Mouse (Mus musculus) lung, embryonic 15.5 days (tissue): ENCODE data around the gene Lyrm2. TPM values are rescaled to one million over a fixed set of nuclear protein-coding genes. Genes with fewer than 3 reads are reported as not detected.
A peak's percentile ranks its signal among the peaks of the same experiment; 100 is the strongest.

Experiments
- ATAC-seq: fragments of 200-750 bp; cut with Nextera tagmentation; 2 replicates; pipeline ENCODE4 v1.8.0; 2017; ENCODE audit warnings: moderate number of reproducible peaks, borderline replicate concordance; ENCODE audit not compliant: low FRiP score, low TSS enrichment; ENCODE audit errors: extremely low read depth
- H3K27ac ChIP-seq: fragments of 300-500 bp; sonication (generic); 2 replicates; pipeline ENCODE4 v1.5.1; 2015; ENCODE audit warnings: moderate library complexity, mild to moderate bottlenecking, inconsistent platforms
- H3K27me3 ChIP-seq: fragments of 300-500 bp; sonication (generic); 2 replicates; pipeline ENCODE4 v1.6.1; 2015; ENCODE audit warnings: inconsistent platforms
- H3K36me3 ChIP-seq: fragments of 300-500 bp; sonication (generic); 2 replicates; pipeline ENCODE4 v1.6.1; 2015; ENCODE audit warnings: inconsistent platforms
- H3K4me1 ChIP-seq: fragments of 300-500 bp; sonication (generic); 2 replicates; pipeline ENCODE4 v1.6.1; 2015; ENCODE audit warnings: inconsistent platforms
- H3K4me2 ChIP-seq: fragments of 300-500 bp; sonication (generic); 2 replicates; pipeline ENCODE4 v1.6.1; 2015; ENCODE audit warnings: inconsistent platforms, mild to moderate bottlenecking, moderate library complexity
- H3K4me3 ChIP-seq: fragments of 300-500 bp; sonication (generic); 2 replicates; pipeline ENCODE4 v1.5.1; 2015; ENCODE audit warnings: mild to moderate bottlenecking, inconsistent platforms
- H3K9ac ChIP-seq: fragments of 300-500 bp; sonication (generic); 2 replicates; pipeline ENCODE4 v1.6.1; 2015; ENCODE audit warnings: inconsistent platforms
- H3K9me3 ChIP-seq: fragments of 300-500 bp; sonication (generic); 2 replicates; pipeline ENCODE4 v1.6.1; 2016; ENCODE audit warnings: inconsistent platforms
- WGBS: fragments of 180-500 bp; shearing (Covaris S2); methylation state at CpG from one replicate; pipeline ENCODE4 v1.1.7; 2015; 5-methylcytosine and 5-hydroxymethylcytosine counted together
- polyA plus RNA-seq: library from polyadenylated mRNA; unstranded; fragments of >200 nt; fragmentation: Nextera tagmentation; extraction: Ambion mirVana; gene quantifications from 2 replicates; pipeline ENCODE4 v1.2.1, GENCODE M21; 2015

The Lyrm2 gene
- polyA plus RNA-seq = 88.9 and 101 TPM in 2 replicates

DNA sequence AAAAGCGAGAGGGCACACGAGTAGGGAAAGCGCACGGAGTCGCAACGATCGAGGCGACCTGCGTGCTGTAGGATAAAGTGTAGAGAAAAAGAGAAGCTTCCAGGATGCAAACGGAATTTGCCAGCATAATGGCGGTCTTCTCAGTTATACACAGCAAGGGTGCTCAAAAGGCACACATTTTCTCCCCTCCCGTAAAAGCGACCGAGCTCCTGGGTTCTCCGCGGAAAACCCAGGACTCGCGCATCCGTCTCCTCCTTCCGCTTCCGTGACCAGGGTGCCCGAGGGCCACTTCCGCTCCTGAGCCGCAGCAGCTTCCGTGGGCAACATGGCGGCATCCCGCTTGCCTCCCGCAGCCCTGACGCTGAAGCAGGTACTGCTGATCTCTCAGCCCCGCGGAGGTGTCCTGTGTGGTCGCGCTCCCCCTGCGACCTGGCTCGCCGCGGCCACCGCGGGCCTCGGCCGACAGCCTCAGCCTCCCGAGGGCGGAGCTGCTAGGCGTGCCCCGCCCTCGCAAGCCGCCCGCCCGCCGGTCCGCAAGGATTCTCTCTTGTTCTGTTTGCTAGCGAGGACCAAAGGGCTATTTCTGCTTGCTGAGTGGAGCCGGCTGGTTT is at the start of gene Lyrm2:
Lyrm2 (plus strand) TSS at position 288 of the 611 bp plus-strand sequence.
- Histone ChIP-seq H3K36me3 (no peaks in the 10 kb centered on the region), H3K4me2 (peak within 1 kb of the TSS; percentile 74), H3K4me1 (peaks cover 8% of the 10 kb centered on the region), H3K27ac (peak within 1 kb of the TSS; percentile 99), H3K4me3 (peak within 1 kb of the TSS; percentile 86), H3K9ac (peak within 1 kb of the TSS; percentile 91), H3K9me3 (no peaks in the 10 kb centered on the region), H3K27me3 (no peaks in the 10 kb centered on the region)
- peak; percentile 92 for ATAC-seq
- under 1% methylated on average over 53 of the region's 53 CpGs for WGBS

DNA sequence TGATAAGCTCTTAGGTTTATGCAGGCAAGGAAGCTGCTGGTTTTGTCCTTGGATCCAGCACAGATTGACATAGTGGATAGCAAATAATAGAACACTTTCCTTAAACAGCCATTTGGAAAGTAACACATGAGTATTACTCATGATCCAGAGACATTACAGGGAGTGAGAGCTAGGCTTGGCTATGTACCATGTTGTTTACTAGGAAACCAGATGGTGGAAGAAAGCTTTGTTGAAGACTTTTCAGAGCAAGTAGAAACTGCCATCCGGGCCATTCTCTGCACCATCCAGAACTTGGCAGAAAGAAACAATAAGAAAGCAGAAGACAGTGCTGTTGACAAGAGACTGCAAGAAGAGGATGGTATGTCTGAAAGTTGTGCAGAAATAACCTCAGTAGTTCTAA is 49.3 kb upstream of the Lyrm2 start:
- no peak overlapping the region for H3K4me2 ChIP-seq
- no peaks in the 10 kb centered on the region for H3K4me1 ChIP-seq
- no peaks in the 10 kb centered on the region for H3K27me3 ChIP-seq
- H3K4me3 ChIP-seq = no peak overlapping the region
- no peak for ATAC-seq
- H3K36me3 ChIP-seq = peaks cover 58% of the 10 kb centered on the region
- 85% methylated on average over 1 of the region's 1 CpGs for WGBS
- H3K27ac ChIP-seq = no peak overlapping the region
- H3K9ac ChIP-seq = no peak overlapping the region
- no peaks in the 10 kb centered on the region for H3K9me3 ChIP-seq

DNA sequence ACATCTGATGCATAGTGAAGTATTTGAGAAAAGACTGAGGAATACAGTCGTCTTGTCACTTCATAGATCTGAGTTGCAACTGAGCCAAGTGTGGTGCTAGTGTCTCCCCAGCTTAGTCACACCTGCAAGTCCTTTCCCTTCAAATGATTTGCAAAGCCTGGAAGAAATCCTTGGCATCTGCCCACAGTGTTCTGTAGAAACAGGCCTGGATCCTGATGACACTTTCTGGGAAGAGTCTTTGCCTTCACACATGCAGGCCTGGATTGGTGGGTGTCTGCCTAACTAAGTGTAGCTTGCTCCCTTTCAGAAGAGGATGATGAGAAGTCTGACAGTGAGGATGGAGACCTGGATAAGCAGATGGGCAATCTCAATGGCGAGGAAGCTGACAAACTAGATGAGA is 42.6 kb upstream of the Lyrm2 start:
- 81% methylated on average over 2 of the region's 2 CpGs for WGBS
- H3K9ac ChIP-seq = no peak overlapping the region
- no peaks in the 10 kb centered on the region for H3K9me3 ChIP-seq
- no peaks in the 10 kb centered on the region for H3K4me1 ChIP-seq
- no peak overlapping the region for H3K4me2 ChIP-seq
- H3K36me3 ChIP-seq = peaks cover 52% of the 10 kb centered on the region
- ATAC-seq = no peak
- H3K4me3 ChIP-seq = no peak overlapping the region
- no peak overlapping the region for H3K27ac ChIP-seq
- H3K27me3 ChIP-seq = no peaks in the 10 kb centered on the region

- 74% methylated on average over 7 of the region's 7 CpGs for WGBS
These were observed 32.6 kb upstream of the Lyrm2 start for GRCm38 (mm10) chr4:32767471-32767870.

GRCm38 (mm10) chr4:32768046-32768445 is 32.0 kb upstream of the Lyrm2 start:
- no peaks in the 10 kb centered on the region for H3K27me3 ChIP-seq
- ATAC-seq = no peak
- no peaks in the 10 kb centered on the region for H3K4me1 ChIP-seq
- H3K36me3 ChIP-seq = peaks cover 55% of the 10 kb centered on the region
- H3K4me3 ChIP-seq = no peak overlapping the region
- no peak overlapping the region for H3K4me2 ChIP-seq
- no peak overlapping the region for H3K27ac ChIP-seq
- H3K9ac ChIP-seq = no peak overlapping the region
- no peaks in the 10 kb centered on the region for H3K9me3 ChIP-seq
- 93% methylated on average over 10 of the region's 10 CpGs for WGBS

More at GRCm38 (mm10) chr4:32767471-32767870, 32.6 kb upstream of the Lyrm2 start:
- H3K4me2 ChIP-seq = no peak overlapping the region
- H3K36me3 ChIP-seq = peaks cover 55% of the 10 kb centered on the region
- H3K27ac ChIP-seq = no peak overlapping the region
- H3K9me3 ChIP-seq = no peaks in the 10 kb centered on the region
- no peaks in the 10 kb centered on the region for H3K27me3 ChIP-seq
- no peaks in the 10 kb centered on the region for H3K4me1 ChIP-seq
- ATAC-seq = no peak
- no peak overlapping the region for H3K9ac ChIP-seq
- no peak overlapping the region for H3K4me3 ChIP-seq

DNA sequence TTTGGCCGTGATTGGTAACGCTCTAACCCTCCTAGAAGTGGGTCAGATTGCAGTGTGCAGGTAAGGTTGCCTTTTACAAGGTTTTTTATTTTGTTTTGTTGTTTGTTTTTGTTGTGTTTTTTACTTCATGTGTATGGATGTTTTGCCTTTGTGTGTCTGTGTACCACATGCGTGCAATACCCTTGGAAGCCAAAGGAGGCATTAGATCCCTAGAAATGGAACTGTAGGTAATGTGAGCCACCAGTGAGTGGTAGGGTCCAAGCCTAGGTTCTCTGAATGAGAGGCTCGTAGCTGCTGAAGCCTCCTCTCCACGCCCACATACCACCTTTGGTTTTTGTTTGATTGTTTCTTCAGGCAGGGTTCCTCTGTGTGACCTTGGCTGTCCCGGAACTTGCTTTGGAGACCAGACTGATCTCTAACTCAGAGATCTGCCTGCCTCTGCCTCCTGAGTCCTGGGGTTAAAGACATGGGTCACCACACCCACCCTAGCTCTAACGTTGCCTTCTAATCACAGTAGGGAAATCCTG is 29.7 kb upstream of the Lyrm2 start:
- ATAC-seq = no peak
- Histone ChIP-seq H3K27ac (no peak overlapping the region), H3K36me3 (peaks cover 60% of the 10 kb centered on the region), H3K4me3 (no peak overlapping the region), H3K4me1 (no peaks in the 10 kb centered on the region), H3K4me2 (no peak overlapping the region), H3K27me3 (no peaks in the 10 kb centered on the region), H3K9me3 (no peaks in the 10 kb centered on the region), H3K9ac (no peak overlapping the region)
- 94% methylated on average over 7 of the region's 7 CpGs for WGBS

- Histone ChIP-seq H3K4me3 (no peak overlapping the region), H3K27ac (no peak overlapping the region), H3K9me3 (no peaks in the 10 kb centered on the region), H3K9ac (no peak overlapping the region), H3K4me1 (no peaks in the 10 kb centered on the region), H3K36me3 (peaks cover 12% of the 10 kb centered on the region; the same call in 1 of the 2 replicates), H3K27me3 (no peaks in the 10 kb centered on the region), H3K4me2 (no peak overlapping the region)
- no peak for ATAC-seq
- 95% methylated on average over 4 of the region's 4 CpGs for WGBS
These were observed 20.1 kb upstream of the Lyrm2 start for GRCm38 (mm10) chr4:32779996-32780395.

DNA sequence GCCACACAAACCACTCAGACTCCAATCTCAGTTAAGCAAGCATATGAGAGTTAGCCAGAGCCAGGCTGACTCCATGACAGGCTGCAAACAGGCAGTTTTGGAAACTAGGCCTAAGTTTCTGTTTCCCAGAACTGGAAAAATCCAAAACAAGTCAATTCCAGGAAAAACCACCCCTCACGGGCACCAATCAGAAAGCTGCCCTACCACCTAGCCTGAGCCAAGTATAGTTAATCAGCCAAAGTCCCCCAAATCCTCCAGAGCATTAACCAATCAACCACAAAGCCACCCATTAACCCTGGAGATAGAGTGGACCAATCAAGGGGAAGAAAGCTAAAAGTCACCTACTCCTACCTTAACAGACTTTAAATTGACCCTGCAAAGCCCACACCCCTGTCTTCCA is 12.9 kb upstream of the Lyrm2 start:
- Histone ChIP-seq H3K4me2 (no peak overlapping the region), H3K27ac (no peak overlapping the region), H3K4me1 (no peaks in the 10 kb centered on the region), H3K9ac (no peak overlapping the region), H3K27me3 (no peaks in the 10 kb centered on the region), H3K4me3 (no peak overlapping the region), H3K36me3 (no peaks in the 10 kb centered on the region), H3K9me3 (no peaks in the 10 kb centered on the region)
- ATAC-seq = no peak
- 85% methylated on average over 1 of the region's 1 CpGs for WGBS

DNA sequence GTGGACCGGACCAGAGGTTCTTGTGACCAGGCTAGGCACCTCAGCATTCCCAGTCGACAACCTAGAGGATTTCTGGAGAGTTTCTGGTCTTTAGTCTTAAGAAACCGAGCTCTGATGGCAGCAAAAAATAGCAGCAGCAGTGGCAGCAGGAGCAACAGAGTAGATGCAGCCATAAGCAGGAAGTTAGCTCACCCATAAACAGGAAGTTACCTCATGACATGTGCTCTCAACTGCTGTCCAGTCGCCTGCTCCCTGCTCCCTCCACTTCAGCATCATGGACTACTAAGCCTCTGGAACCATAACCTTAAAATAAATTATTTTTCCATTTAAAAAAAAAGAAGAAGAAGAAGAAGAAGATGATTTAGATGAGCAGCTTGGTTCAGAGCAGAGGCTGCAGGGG is 11.0 kb upstream of the Lyrm2 start:
- ATAC-seq = no peak
- H3K27me3 ChIP-seq = no peaks in the 10 kb centered on the region
- no peaks in the 10 kb centered on the region for H3K36me3 ChIP-seq
- H3K9me3 ChIP-seq = no peaks in the 10 kb centered on the region
- H3K4me1 ChIP-seq = no peaks in the 10 kb centered on the region
- H3K27ac ChIP-seq = no peak overlapping the region
- H3K9ac ChIP-seq = no peak overlapping the region
- H3K4me2 ChIP-seq = no peak overlapping the region
- no peak overlapping the region for H3K4me3 ChIP-seq
- 76% methylated on average over 4 of the region's 4 CpGs for WGBS

DNA sequence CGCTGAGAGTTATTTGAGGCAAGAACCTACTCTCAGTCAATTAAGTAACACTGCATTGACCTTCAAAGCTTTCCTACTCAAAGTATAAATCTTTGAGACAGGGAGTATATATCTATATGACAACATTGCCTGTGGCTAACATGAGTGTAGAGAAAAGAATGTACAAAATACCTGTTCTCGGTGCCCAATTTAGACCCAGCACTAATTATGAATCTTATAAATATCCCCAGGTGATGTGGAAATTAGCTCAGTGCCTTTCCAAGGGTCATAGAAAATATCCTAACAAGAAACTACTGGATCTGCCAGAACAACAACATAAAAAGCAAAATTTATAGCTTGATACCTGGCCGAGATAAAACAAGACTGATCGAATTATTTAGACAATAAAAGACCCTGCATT is 1.1 kb upstream of the Lyrm2 start:
- H3K4me3 ChIP-seq = no peak overlapping the region
- WGBS = 96% methylated on average over 4 of the region's 4 CpGs
- ATAC-seq = no peak
- H3K9me3 ChIP-seq = no peaks in the 10 kb centered on the region
- H3K36me3 ChIP-seq = no peaks in the 10 kb centered on the region
- no peaks in the 10 kb centered on the region for H3K27me3 ChIP-seq
- no peak overlapping the region for H3K9ac ChIP-seq
- no peak overlapping the region for H3K27ac ChIP-seq
- peaks cover 8% of the 10 kb centered on the region for H3K4me1 ChIP-seq
- H3K4me2 ChIP-seq = no peak overlapping the region

- Histone ChIP-seq H3K9ac (peak overlapping the region; percentile 91), H3K4me2 (peak overlapping the region; percentile 74), H3K27ac (peak overlapping the region; percentile 99), H3K4me3 (peak overlapping the region; percentile 86), H3K36me3 (no peaks in the 10 kb centered on the region), H3K9me3 (no peaks in the 10 kb centered on the region), H3K27me3 (no peaks in the 10 kb centered on the region), H3K4me1 (peaks cover 8% of the 10 kb centered on the region)
- ATAC-seq = peak; percentile 24; the same call in 1 of the 2 replicates
- 6% methylated on average over 9 of the region's 9 CpGs for whole genome bisulfite sequencing
These were observed 621 bp downstream of the Lyrm2 start for GRCm38 (mm10) chr4:32800577-32801170.

- Histone ChIP-seq H3K4me3 (no peak overlapping the region), H3K36me3 (no peaks in the 10 kb centered on the region), H3K27ac (no peak overlapping the region), H3K4me1 (no peaks in the 10 kb centered on the region), H3K4me2 (no peak overlapping the region), H3K9ac (no peak overlapping the region), H3K27me3 (no peaks in the 10 kb centered on the region), H3K9me3 (no peaks in the 10 kb centered on the region)
- ATAC-seq = no peak
- 82% methylated on average over 5 of the region's 5 CpGs for WGBS
These were observed 17.4 kb downstream of the Lyrm2 start for GRCm38 (mm10) chr4:32817478-32817877.
